Mouse (Mus musculus): ENCODE measurements at regions not wholly inside any gene's neighbourhood (a gene's known extent, or its start where the extent isn't known, plus 50 kb on each side); places are given as distances from the start of the nearest gene placed in this dataset.

DNA sequence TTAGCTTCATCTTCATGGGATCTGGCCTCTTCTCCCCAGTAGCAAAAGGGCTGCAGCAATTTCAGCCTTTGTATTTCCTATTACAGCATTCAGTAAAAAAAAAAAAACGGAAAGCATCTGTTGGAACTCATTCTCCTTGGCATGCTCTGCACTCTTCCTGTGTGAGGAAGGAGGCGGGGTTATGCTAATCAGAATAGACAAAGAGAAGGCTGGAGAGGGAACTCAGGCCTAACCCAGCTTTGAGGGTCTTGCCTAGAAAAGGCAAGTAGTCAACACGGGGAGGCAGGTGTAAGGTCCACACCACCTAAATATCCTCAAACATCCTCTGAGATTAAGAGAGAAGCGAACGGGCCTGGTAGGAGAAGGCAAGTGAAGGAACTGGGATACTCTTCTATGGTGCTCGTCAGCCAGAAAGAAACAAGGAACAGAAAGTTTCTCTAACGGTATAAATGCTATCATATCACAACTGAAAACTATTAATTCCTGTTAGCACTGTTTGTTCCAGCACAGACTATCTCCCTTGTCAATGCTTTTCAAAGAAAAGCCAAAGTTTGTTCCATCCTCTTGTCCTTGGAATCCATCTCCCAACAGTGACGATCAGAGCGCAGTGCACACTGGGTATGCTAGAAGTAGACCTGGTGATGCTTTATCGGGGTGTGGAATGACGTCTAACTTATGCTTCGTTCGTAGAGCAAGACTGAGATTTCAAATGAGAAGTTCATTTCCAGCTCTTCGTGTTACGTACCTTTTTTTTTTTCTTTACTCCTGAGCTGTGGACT lies 98.9 kb downstream of the Kctd12 start:
- no peaks in the 10 kb centered on the region for H3K36me3 ChIP-seq (ENCODE audit: control insufficient read depth, insufficient read depth, low read length)
- peak overlapping the region; percentile 94 for H3K27ac ChIP-seq (ENCODE audit: control insufficient read depth, insufficient read depth, low read depth, low read length)
- TF ChIP-seq CTCF (IDR thresholded peaks at IDR 0.05; ENCODE audit: control insufficient read depth, insufficient read depth, insufficient replicate concordance, low read depth, low read length) (no peak), POLR2A (IDR thresholded peaks at IDR 0.05; ENCODE audit: control insufficient read depth, low read depth, low read length) (no peak)
- peaks cover 2% of the 10 kb centered on the region; the same call in 1 of the 2 replicates for H3K4me1 ChIP-seq (ENCODE audit: control insufficient read depth, insufficient read depth, low read length)
- no peaks in the 10 kb centered on the region for H3K27me3 ChIP-seq (ENCODE audit: control insufficient read depth, insufficient read depth, low read length)
- peak overlapping the region; percentile 40; the same call in 1 of the 2 replicates for H3K4me3 ChIP-seq (ENCODE audit: control insufficient read depth, low read depth, low read length)

DNA sequence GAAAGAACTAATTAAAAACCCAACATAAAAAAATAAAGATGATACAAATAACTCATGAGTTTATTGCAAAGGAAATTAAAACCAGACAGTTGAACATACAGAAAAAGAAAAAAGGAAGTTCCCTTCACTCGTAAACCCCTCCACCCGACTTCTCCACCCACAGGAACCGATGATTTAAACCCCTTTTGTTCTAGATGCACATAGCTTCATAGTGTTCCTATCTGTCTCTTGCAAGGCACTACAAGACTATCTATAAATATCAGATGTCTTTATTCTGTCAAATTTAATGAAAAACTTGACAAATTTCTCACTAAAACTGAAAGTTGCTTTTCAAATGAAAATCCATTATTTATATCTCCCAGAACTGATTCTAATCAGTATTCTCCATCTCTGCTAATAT lies 100.2 kb downstream of the Kctd12 start:
- Histone ChIP-seq H3K4me3 (ENCODE audit: control insufficient read depth, low read depth, low read length) (no peak overlapping the region), H3K27me3 (ENCODE audit: control insufficient read depth, insufficient read depth, low read length) (no peaks in the 10 kb centered on the region), H3K27ac (ENCODE audit: control insufficient read depth, insufficient read depth, low read depth, low read length) (no peak overlapping the region), H3K4me1 (ENCODE audit: control insufficient read depth, insufficient read depth, low read length) (peaks cover 2% of the 10 kb centered on the region; the same call in 1 of the 2 replicates), H3K36me3 (ENCODE audit: control insufficient read depth, insufficient read depth, low read length) (no peaks in the 10 kb centered on the region)
- TF ChIP-seq CTCF (IDR thresholded peaks at IDR 0.05; ENCODE audit: control insufficient read depth, insufficient read depth, insufficient replicate concordance, low read depth, low read length): no peak
- no peak for TF ChIP-seq POLR2A (IDR thresholded peaks at IDR 0.05; ENCODE audit: control insufficient read depth, low read depth, low read length)

DNA sequence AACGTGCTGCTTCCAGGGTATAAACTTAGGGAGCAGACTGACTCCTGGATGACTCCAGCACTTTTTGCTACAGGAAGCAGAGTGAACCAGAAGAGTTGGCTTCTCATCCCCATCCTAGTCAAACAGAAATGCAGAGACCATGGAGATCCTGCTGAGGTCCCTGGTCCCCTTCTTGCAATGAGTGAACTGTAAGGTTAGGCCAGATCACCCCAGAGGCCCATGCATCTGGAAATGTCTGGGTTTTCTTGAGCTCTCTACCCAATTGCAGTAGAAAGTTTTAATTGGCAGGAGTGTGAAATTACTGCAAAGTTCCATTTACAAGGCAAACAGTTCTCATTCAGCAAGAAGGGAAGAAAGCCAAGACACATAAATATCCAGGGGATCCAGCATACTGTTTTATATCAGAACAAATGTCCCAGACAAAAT lies 101.8 kb downstream of the Kctd12 start:
- Histone ChIP-seq H3K27me3 (ENCODE audit: control insufficient read depth, insufficient read depth, low read length) (no peaks in the 10 kb centered on the region), H3K27ac (ENCODE audit: control insufficient read depth, insufficient read depth, low read depth, low read length) (no peak overlapping the region), H3K4me1 (ENCODE audit: control insufficient read depth, insufficient read depth, low read length) (peaks cover 2% of the 10 kb centered on the region; the same call in 1 of the 2 replicates), H3K4me3 (ENCODE audit: control insufficient read depth, low read depth, low read length) (no peak overlapping the region), H3K36me3 (ENCODE audit: control insufficient read depth, insufficient read depth, low read length) (no peaks in the 10 kb centered on the region)
- TF ChIP-seq POLR2A (IDR thresholded peaks at IDR 0.05; ENCODE audit: control insufficient read depth, low read depth, low read length): no peak
- no peak for TF ChIP-seq CTCF (IDR thresholded peaks at IDR 0.05; ENCODE audit: control insufficient read depth, insufficient read depth, insufficient replicate concordance, low read depth, low read length)

DNA sequence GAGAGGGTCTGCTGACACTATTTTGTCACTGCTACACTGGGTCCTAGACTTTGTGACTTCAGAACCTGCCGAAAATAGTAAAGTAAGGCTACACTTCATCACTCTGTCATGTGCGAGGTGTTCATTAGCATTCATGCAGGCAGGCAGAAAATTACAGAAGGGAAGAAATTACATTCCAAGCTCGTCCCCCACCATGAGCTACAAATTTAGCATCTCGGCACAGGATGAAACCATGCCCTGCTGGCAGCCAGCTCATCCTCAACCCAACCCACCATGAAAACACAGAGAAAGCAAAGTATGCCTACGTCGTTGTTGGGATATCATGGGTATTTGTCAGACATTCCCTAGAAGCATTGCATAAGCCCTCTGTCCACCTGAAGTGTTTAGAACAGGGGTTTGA lies 103.9 kb downstream of the Kctd12 start:
- Histone ChIP-seq H3K4me3 (ENCODE audit: control insufficient read depth, low read depth, low read length) (no peak overlapping the region), H3K27ac (ENCODE audit: control insufficient read depth, insufficient read depth, low read depth, low read length) (no peak overlapping the region), H3K27me3 (ENCODE audit: control insufficient read depth, insufficient read depth, low read length) (no peaks in the 10 kb centered on the region), H3K36me3 (ENCODE audit: control insufficient read depth, insufficient read depth, low read length) (no peaks in the 10 kb centered on the region), H3K4me1 (ENCODE audit: control insufficient read depth, insufficient read depth, low read length) (no peaks in the 10 kb centered on the region)
- TF ChIP-seq POLR2A (IDR thresholded peaks at IDR 0.05; ENCODE audit: control insufficient read depth, low read depth, low read length): no peak
- no peak for TF ChIP-seq CTCF (IDR thresholded peaks at IDR 0.05; ENCODE audit: control insufficient read depth, insufficient read depth, insufficient replicate concordance, low read depth, low read length)

DNA sequence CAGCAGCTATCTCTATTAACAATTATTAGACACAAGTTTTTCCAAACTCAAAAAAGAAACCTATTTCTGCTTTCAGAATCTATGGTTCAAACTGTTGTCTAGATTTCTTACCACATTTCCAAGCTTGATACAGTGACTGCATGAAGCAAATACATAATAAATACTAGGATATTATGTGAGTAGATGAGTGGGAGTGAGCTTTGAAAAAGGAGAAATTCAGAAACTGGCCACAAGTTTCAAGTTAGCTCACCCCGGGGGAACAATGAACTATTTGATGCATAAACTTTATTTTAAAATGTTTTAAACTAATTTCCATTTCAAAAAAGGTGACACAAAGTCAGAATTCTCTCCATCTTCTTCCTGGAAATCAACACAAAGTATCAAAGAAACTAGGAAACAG lies 114.3 kb downstream of the Kctd12 start:
- TF ChIP-seq POLR2A (IDR thresholded peaks at IDR 0.05; ENCODE audit: control insufficient read depth, low read depth, low read length) (no peak), CTCF (IDR thresholded peaks at IDR 0.05; ENCODE audit: control insufficient read depth, insufficient read depth, insufficient replicate concordance, low read depth, low read length) (no peak)
- Histone ChIP-seq H3K27ac (ENCODE audit: control insufficient read depth, insufficient read depth, low read depth, low read length) (no peak overlapping the region), H3K4me3 (ENCODE audit: control insufficient read depth, low read depth, low read length) (no peak overlapping the region), H3K4me1 (ENCODE audit: control insufficient read depth, insufficient read depth, low read length) (no peaks in the 10 kb centered on the region), H3K36me3 (ENCODE audit: control insufficient read depth, insufficient read depth, low read length) (no peaks in the 10 kb centered on the region), H3K27me3 (ENCODE audit: control insufficient read depth, insufficient read depth, low read length) (no peaks in the 10 kb centered on the region)

DNA sequence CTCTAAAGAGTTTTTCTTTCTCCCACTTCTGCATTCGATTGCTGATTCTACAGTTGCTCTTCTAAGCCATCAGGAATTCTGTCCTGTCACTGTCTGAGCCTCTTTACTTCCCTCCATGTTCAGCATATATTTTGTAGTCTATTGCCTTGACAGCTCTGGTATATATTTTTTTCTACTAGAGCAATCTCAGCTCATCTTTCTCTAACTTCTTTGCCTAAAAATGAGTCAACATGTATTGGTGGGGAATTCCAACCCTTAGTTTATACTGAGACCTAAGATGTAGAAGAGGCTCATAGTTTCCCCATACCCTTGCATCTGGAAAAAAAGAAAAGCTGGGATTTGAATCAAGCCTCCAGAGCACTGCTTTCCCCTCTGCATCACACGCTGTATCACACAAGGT lies 114.7 kb downstream of the Kctd12 start:
- Histone ChIP-seq H3K27ac (ENCODE audit: control insufficient read depth, insufficient read depth, low read depth, low read length) (no peak overlapping the region), H3K27me3 (ENCODE audit: control insufficient read depth, insufficient read depth, low read length) (no peaks in the 10 kb centered on the region), H3K36me3 (ENCODE audit: control insufficient read depth, insufficient read depth, low read length) (no peaks in the 10 kb centered on the region), H3K4me1 (ENCODE audit: control insufficient read depth, insufficient read depth, low read length) (no peaks in the 10 kb centered on the region), H3K4me3 (ENCODE audit: control insufficient read depth, low read depth, low read length) (no peak overlapping the region)
- TF ChIP-seq POLR2A (IDR thresholded peaks at IDR 0.05; ENCODE audit: control insufficient read depth, low read depth, low read length) (no peak), CTCF (IDR thresholded peaks at IDR 0.05; ENCODE audit: control insufficient read depth, insufficient read depth, insufficient replicate concordance, low read depth, low read length) (no peak)

DNA sequence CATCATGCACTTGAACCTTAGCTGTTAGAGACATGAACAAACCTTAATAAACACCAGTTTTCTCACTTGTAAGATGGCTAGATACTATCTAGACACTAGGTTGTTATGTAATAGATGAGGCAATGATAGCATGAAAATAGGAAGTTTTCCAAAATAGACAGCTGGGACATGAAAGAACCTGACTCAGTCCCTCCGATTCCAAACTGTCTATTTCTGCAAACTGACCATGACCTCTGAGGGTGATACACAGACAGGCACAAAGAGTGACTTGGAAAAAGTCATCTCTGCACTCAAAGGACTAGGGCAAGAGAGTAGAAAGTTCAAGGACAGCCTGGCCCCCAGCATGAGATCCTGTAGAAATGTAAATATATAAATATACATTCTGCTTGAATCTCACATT lies 115.9 kb downstream of the Kctd12 start:
- Histone ChIP-seq H3K36me3 (ENCODE audit: control insufficient read depth, insufficient read depth, low read length) (no peaks in the 10 kb centered on the region), H3K27ac (ENCODE audit: control insufficient read depth, insufficient read depth, low read depth, low read length) (no peak overlapping the region), H3K4me3 (ENCODE audit: control insufficient read depth, low read depth, low read length) (no peak overlapping the region), H3K4me1 (ENCODE audit: control insufficient read depth, insufficient read depth, low read length) (no peaks in the 10 kb centered on the region), H3K27me3 (ENCODE audit: control insufficient read depth, insufficient read depth, low read length) (no peaks in the 10 kb centered on the region)
- no peak for TF ChIP-seq POLR2A (IDR thresholded peaks at IDR 0.05; ENCODE audit: control insufficient read depth, low read depth, low read length)
- TF ChIP-seq CTCF (IDR thresholded peaks at IDR 0.05; ENCODE audit: control insufficient read depth, insufficient read depth, insufficient replicate concordance, low read depth, low read length): no peak
